Mouse (Mus musculus) layer of hippocampus, adult 9-11 months (tissue): ENCODE measurements around the gene Amelx.

Experiments
- DNase-seq: peaks from one replicate; pipeline ENCODE4 v3.0.0; 2022

The Amelx gene

GRCm38 (mm10) chrX:169187100-169187499 is at the start of gene Amelx:
TSS of gene Amelx (minus strand) at chrX:169187200.
- DNase-seq = no peak

DNA sequence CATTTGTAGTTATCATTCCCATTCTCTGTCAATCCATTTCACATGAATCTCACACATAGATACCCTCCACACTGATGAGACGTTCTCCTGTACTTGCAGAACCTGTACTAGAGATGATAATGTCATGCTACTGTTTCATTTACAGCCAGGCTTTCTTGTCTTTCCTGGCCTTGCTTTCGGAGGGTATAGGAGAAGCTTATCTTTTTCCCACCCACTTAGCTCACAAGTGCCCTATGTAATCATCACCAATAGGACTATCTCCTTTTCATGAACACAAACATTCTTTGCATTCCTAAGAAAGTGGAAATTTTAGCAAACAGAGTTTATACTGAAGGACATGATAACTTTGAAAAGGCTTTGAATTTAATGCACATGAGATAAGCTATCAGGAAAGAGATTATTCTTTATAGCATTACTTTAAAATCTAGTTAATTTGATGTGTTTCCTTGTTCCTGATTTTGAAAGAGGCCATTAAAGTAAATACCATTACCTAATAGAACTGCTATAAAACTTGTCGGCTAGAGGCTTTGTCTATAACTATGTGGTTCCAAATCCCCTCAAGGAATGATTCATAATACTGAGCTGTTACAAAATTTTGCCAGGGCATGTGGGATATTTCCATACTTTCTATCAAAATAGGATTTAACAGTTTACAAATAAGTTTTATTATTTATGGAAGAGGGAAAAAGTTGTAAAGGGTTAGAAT is 35.5 kb upstream of the Amelx start:
- DNase-seq = no peak

- no peak for DNase-seq
Measured at GRCm38 (mm10) chrX:169220064-169220463, 33.1 kb upstream of the Amelx start.

DNA sequence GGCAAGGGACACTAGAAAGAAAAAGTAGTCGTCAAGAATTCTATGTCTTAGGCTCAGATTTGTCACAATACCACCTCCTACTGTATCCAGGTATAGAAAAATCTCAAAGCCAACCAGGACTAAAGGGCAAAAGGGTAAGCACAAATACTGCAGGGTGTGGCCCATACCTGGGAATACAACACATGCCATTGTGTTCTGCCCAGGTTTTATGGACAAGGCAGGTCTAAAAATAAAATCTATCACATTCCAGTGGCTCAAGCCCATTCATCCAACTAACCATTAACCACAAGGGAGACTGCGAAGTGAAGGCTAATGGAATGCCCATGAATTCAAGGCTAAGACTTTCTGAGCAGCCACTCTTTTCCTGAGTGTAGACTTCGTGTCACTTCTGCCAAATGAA is 23.0 kb upstream of the Amelx start:
- DNase-seq = no peak

DNA sequence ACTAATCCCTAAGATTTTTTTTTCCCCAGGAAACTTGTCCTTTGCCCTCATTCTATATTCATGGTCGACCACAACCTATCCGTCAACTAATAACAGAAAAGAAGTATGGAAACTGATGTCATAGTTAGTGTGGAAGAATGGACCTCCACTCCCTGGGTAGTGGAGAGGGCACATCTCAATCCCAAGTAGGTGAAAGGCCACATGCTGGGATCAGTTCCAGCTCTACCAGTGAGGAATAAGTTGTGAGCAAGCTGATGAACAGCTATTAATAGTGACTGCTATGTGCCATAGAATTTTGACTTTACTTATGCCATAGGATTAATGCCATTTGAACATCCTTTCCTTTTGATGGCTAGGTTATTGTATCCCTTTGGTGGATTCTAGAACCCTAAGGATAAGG is 8.4 kb downstream of the Amelx start:
- no peak for DNase-seq

- DNase-seq = no peak
Measured at GRCm38 (mm10) chrX:169173796-169174195, 13.2 kb downstream of the Amelx start.

DNA sequence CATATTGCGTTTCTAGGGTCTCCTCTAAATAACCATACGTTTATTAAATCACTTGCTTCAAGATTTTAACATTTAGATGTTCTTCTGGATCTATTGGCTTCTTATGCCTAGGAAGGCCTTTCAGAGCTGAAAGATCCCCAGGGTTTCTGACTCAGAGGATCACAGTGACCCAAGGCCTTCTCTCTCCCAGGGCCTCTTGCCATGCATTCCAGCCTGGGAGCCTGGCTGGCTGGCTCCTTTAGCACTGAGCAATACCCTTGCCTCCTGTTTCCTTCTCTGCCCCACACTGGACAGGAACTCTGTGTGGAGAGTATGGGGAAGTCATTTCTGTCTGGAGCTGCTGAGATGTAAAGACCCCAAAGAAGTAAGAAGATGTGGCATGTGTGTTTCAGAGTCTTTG is 16.0 kb downstream of the Amelx start:
- no peak for DNase-seq

- DNase-seq = no peak
Measured at GRCm38 (mm10) chrX:169158385-169158784, 28.6 kb downstream of the Amelx start.

- no peak for DNase-seq
Measured at GRCm38 (mm10) chrX:169153805-169154204, 33.2 kb downstream of the Amelx start.

- no peak for DNase-seq
Measured at GRCm38 (mm10) chrX:169140467-169140866, 46.5 kb downstream of the Amelx start.

DNA sequence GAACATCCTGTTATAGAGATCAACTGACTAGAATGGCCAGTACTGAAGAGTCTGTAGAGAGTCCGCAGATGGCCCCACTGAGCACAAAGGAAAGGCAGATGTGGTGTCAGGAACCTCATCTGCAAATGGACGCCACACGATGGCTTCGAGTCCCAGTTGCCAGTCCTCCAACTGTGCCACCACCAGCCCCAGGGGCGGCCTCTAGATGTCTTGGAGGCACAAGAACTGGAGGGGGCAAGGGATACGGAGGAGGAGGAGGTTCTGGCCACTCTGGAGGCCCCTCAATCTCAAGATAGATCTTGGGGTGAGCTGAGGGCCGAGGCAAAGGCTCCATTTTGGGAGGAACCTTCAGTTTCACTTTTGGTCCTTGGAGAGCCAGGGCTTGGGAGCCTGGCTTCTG is 47.2 kb downstream of the Amelx start:
- DNase-seq = no peak
